Mouse (Mus musculus) midbrain, embryonic 16.5 days (tissue): Measurements from ENCODE around the gene Mthfs. TPM values are rescaled to one million over a fixed set of nuclear protein-coding genes. Genes with fewer than 3 reads are reported as not detected.

ENCODE experiments used
- ATAC-seq: fragments of 200-750 bp; cut with Nextera tagmentation; 2 replicates; pipeline ENCODE4 v1.8.0; 2017; ENCODE audit warnings: moderate TSS enrichment
- H3K27ac ChIP-seq: fragments of 300-500 bp; sonication (generic); 2 replicates; pipeline ENCODE4 v1.5.1; 2014; ENCODE audit warnings: mild to moderate bottlenecking, low read length, mixed read lengths
- H3K27me3 ChIP-seq: fragments of 300-500 bp; sonication (generic); 2 replicates; pipeline ENCODE4 v1.6.1; 2014; ENCODE audit warnings: low read depth, low read length, mixed read lengths; ENCODE audit not compliant: control insufficient read depth, insufficient read depth
- H3K36me3 ChIP-seq: fragments of 300-500 bp; sonication (generic); 2 replicates; pipeline ENCODE4 v1.6.1; 2014; ENCODE audit warnings: mild to moderate bottlenecking, low read length, moderate library complexity, mixed read lengths; ENCODE audit not compliant: control insufficient read depth, insufficient read depth
- H3K4me1 ChIP-seq: fragments of 300-500 bp; sonication (generic); 2 replicates; pipeline ENCODE4 v1.6.1; 2014; ENCODE audit warnings: mild to moderate bottlenecking, low read length, mixed read lengths; ENCODE audit not compliant: control insufficient read depth, insufficient read depth
- H3K4me2 ChIP-seq: fragments of 300-500 bp; sonication (generic); 2 replicates; pipeline ENCODE4 v1.6.1; 2014; ENCODE audit warnings: mild to moderate bottlenecking, low read length, mixed read lengths
- H3K4me3 ChIP-seq: fragments of 300-500 bp; sonication (generic); 2 replicates; pipeline ENCODE4 v1.5.1; 2014; ENCODE audit warnings: low read depth, mild to moderate bottlenecking, low read length, moderate library complexity, mixed read lengths
- H3K9ac ChIP-seq: fragments of 300-500 bp; sonication (generic); 2 replicates; pipeline ENCODE4 v1.6.1; 2014; ENCODE audit warnings: low read depth, low read length, mixed read lengths
- H3K9me3 ChIP-seq: fragments of 300-500 bp; sonication (generic); replicated peaks from 2 replicates; pipeline ENCODE4 v1.6.1; 2014; ENCODE audit warnings: mild to moderate bottlenecking, low read length, mixed read lengths; ENCODE audit not compliant: control insufficient read depth, poor library complexity, severe bottlenecking
- WGBS: fragments of 180-500 bp; shearing (Covaris S2); extraction: QIAGEN DNeasy Blood & Tissue Kit; methylation state at CpG from one replicate; pipeline ENCODE4 v1.1.7; 2014; 5-methylcytosine and 5-hydroxymethylcytosine counted together
- polyA plus RNA-seq: library from polyadenylated mRNA; unstranded; fragments of >200 nt; fragmentation: Nextera tagmentation; extraction: Ambion mirVana; gene quantifications from 2 replicates; pipeline ENCODE4 v1.2.1, GENCODE M21; 2015

Gene Mthfs
- polyA plus RNA-seq, 1 experiment from 2014 or later: 11.3 TPM

DNA sequence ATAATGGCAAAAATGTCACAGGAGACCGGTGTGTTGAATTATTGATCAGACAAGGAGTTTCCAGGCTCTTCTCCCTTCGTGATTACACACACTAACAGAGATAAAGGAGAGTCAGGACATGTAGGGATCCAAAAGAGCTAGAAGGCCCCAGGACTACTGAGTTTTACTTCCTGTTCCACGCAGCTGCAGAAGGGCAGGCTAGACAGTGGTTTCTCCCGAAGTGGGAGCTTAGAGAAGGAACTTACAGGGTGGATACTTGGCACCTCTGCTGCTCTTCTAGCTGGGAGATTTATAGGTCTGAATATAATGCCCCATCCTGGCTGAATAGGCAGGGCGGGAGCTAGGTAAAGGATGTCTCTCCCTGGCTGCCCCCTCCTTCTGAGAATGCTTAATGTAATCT, 57.1 kb downstream of the Mthfs start:
- ATAC-seq: no peak

DNA sequence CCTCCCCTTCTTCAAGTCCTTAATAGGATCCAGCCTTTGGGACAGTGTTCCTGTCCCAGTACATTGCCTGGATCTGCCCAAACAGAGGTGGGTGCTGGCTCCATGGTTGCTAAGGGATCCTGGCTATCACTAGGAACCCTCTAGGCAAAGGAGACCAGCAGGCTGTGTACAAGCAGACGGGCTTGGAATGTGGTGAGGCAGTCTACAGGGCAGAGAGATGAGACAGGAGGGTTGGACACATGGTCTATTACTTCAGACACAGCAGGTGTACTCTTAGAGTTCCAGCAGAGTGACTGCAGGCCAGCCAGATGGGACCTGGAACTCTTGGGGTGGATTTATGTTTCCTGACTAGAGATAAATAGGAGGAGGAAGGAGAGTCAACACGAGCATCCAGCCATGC, 59.9 kb downstream of the Mthfs start:
- WGBS: 68% methylated on average over 2 of the region's 2 CpGs
- H3K9ac ChIP-seq: no peak overlapping the region
- no peak overlapping the region for H3K27ac ChIP-seq
- no peaks in the 10 kb centered on the region for H3K36me3 ChIP-seq
- no peaks in the 10 kb centered on the region for H3K9me3 ChIP-seq
- no peak overlapping the region for H3K4me3 ChIP-seq
- H3K4me1 ChIP-seq: no peaks in the 10 kb centered on the region; the same call in 1 of the 2 replicates
- H3K27me3 ChIP-seq: no peaks in the 10 kb centered on the region
- no peak for ATAC-seq
- no peak overlapping the region for H3K4me2 ChIP-seq

More for the DNA sequence above, 57.1 kb downstream of the Mthfs start:
- Histone ChIP-seq H3K4me3 (no peak overlapping the region), H3K4me2 (no peak overlapping the region), H3K4me1 (no peaks in the 10 kb centered on the region; the same call in 1 of the 2 replicates), H3K27ac (no peak overlapping the region), H3K36me3 (no peaks in the 10 kb centered on the region), H3K27me3 (no peaks in the 10 kb centered on the region), H3K9me3 (no peaks in the 10 kb centered on the region), H3K9ac (no peak overlapping the region)
- WGBS: 54% methylated on average over 5 of the region's 5 CpGs

DNA sequence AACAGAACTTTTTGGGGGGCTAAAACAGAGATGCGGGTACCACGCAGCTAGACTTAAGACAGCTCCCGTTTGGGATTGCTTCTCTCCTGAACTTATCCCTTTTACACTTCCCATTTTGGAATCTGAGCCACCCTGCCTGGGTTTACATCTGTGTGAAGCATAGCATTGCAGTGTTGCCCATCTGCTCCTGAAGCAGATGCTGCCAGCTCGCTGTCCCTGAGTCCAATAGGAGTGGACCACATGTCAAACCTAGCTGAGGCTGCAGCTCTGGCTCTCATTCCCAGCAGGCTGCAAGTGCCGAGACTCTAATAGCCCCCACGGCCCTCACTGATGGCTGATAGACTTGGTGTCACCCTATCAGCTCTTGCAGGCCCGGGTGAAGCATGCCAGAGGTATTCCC, 63.3 kb downstream of the Mthfs start:
- WGBS: 82% methylated on average over 7 of the region's 7 CpGs
- no peaks in the 10 kb centered on the region for H3K36me3 ChIP-seq
- H3K4me1 ChIP-seq: no peaks in the 10 kb centered on the region
- no peaks in the 10 kb centered on the region for H3K27me3 ChIP-seq
- no peak overlapping the region for H3K4me3 ChIP-seq
- no peak for ATAC-seq
- no peak overlapping the region for H3K4me2 ChIP-seq
- H3K9me3 ChIP-seq: no peaks in the 10 kb centered on the region
- H3K27ac ChIP-seq: no peak overlapping the region
- H3K9ac ChIP-seq: no peak overlapping the region

DNA sequence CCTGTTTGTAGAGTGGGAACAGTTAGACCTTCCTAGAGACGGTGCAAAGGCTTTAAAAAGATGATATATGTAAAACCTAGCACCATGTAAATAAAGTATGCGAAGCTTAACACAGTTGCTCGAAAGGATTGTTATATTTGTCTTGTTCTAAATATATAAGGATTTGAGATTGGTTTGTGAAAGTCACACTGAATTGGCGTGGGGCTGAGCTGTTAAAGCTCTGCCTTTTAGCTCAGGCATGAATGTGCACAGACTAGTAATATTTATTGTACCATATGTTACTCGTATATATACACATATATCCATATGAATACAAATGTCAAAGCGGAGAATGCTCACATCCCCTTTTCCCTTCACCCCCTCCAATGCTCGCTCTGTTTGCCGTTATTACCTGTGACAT, 67.7 kb downstream of the Mthfs start:
- no peak overlapping the region for H3K4me3 ChIP-seq
- no peaks in the 10 kb centered on the region for H3K4me1 ChIP-seq
- H3K27ac ChIP-seq: no peak overlapping the region
- no peak overlapping the region for H3K4me2 ChIP-seq
- H3K36me3 ChIP-seq: no peaks in the 10 kb centered on the region
- peak; percentile 45; the same call in 1 of the 2 replicates for ATAC-seq
- no peaks in the 10 kb centered on the region for H3K9me3 ChIP-seq
- no peak overlapping the region for H3K9ac ChIP-seq
- no peaks in the 10 kb centered on the region for H3K27me3 ChIP-seq
- 89% methylated on average over 8 of the region's 8 CpGs for WGBS

DNA sequence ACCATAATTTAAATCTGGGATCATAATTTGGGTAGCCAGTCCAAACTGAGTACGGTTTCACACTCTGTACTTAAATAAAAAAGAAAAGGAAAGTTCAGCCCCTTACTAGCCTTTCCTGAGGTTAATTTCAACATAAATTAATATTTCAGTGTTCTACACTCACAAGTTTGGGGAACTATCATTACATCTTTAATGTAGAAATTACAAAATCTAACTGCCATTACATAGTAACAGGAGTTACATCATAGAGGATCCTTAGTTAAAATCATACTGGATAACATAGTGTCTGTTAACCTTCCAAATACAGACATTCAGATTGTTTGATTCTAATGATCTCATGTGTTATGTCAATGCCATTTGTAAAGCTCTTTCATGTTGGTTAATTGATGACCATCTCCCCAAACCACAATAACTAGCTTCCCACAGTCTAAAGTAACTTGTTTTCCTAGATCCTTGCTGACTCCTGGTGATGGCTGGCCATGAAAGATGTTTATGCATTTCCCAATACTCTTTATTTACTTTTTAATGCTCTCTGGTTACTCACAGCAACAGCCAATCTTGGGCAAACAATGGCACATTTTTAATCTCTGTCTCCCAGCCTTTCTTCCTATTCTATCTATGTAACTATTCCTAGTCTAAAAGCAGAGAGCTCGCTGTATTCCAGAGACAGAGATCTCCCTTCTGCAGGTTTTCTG, 72.0 kb downstream of the Mthfs start:
- 84% methylated on average over 2 of the region's 2 CpGs for WGBS
- H3K27ac ChIP-seq: no peak overlapping the region
- H3K36me3 ChIP-seq: no peaks in the 10 kb centered on the region
- no peak for ATAC-seq
- no peak overlapping the region for H3K4me3 ChIP-seq
- no peaks in the 10 kb centered on the region for H3K27me3 ChIP-seq
- H3K4me2 ChIP-seq: no peak overlapping the region
- no peaks in the 10 kb centered on the region for H3K4me1 ChIP-seq
- H3K9me3 ChIP-seq: no peaks in the 10 kb centered on the region
- no peak overlapping the region for H3K9ac ChIP-seq

DNA sequence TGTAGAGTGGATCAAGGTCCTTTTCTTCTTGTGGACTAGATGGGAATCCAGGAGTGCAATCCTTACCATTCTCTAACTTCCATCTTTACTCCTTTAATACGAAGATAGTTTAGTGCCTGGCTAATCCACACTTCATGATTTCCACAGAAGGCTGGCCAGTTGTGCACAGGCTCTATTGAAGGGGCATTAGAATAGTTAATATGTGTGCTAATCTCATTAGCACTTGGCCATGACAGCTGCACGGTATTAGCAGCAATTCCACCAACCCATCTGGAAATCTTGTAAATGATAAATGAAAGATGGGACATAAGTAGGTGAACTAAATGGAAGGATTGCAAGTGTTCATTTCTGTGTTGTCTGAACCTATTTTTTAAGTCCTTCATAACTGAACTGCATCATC, 77.6 kb downstream of the Mthfs start:
- no peaks in the 10 kb centered on the region for H3K36me3 ChIP-seq
- no peak overlapping the region for H3K4me3 ChIP-seq
- no peak overlapping the region for H3K27ac ChIP-seq
- H3K9ac ChIP-seq: no peak overlapping the region
- no peaks in the 10 kb centered on the region for H3K4me1 ChIP-seq
- 28% methylated on average over 2 of the region's 2 CpGs for WGBS
- H3K9me3 ChIP-seq: no peaks in the 10 kb centered on the region
- no peak for ATAC-seq
- no peak overlapping the region for H3K4me2 ChIP-seq
- H3K27me3 ChIP-seq: no peaks in the 10 kb centered on the region

DNA sequence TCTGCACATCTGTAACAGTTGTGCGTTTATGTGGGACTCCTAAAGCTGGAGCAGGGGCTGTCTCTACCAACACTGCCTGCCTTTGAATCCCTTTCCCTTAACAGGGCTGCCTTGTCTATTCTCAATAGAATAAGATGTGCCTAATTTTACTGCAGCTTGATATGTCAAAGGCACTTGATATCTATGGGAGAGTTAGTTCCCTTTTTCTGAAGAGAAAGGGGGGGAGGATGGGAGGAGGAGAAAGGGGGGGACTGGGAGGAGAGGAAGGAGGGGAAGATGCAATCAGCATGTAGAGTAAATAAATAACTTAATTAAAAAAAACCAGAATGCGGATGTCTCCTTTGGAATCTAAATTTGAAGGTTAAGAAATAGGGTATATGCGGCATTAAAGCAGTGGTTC, 82.9 kb downstream of the Mthfs start:
- Histone ChIP-seq H3K36me3 (no peaks in the 10 kb centered on the region), H3K27me3 (no peaks in the 10 kb centered on the region), H3K27ac (no peak overlapping the region), H3K9me3 (no peaks in the 10 kb centered on the region), H3K4me2 (no peak overlapping the region), H3K4me1 (no peaks in the 10 kb centered on the region), H3K4me3 (no peak overlapping the region), H3K9ac (no peak overlapping the region)
- 91% methylated on average over 3 of the region's 3 CpGs for WGBS
- ATAC-seq: no peak

DNA sequence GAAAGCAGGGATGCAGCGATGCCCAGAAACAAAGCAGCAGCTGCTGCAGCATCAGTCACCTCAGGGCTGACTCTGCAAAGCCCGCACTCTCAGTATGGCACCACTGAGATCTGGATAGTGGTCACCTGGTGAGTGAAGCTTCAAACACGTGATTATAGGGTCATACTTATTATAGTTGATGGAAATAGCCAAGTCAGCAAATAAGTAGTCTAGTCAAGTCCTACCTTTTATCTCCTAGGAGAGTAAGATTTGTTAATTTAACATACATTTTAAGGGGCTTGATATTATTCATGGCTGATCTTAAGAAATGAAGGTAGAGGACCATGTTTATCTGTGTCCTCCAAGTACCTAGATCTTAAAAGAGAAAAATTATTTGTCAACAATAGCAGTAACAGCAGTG, 83.6 kb downstream of the Mthfs start:
- WGBS: 53% methylated on average over 3 of the region's 3 CpGs
- no peaks in the 10 kb centered on the region for H3K27me3 ChIP-seq
- H3K27ac ChIP-seq: no peak overlapping the region
- no peaks in the 10 kb centered on the region for H3K4me1 ChIP-seq
- H3K4me3 ChIP-seq: no peak overlapping the region
- H3K4me2 ChIP-seq: no peak overlapping the region
- H3K36me3 ChIP-seq: no peaks in the 10 kb centered on the region
- no peak for ATAC-seq
- no peak overlapping the region for H3K9ac ChIP-seq
- no peaks in the 10 kb centered on the region for H3K9me3 ChIP-seq

DNA sequence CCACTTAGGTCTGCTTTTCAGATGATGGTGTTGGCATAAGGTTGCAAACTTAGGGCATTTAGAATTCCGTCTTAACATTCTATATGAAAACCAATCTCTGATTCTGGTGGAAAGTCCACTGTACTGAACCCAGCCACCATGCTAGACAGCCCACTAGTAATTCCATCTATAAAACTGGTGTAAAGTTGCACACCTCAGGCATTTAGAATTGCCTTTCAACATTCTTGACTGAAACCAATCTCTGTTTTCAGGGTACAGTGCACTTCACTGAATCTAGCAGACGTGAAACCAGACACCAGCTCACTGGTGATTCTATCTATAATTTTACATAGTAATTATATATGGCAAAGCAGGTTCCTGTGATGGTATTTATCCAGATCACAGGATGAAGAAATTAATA, 95.2 kb downstream of the Mthfs start:
- H3K27me3 ChIP-seq: no peaks in the 10 kb centered on the region
- no peaks in the 10 kb centered on the region for H3K9me3 ChIP-seq
- no peak overlapping the region for H3K27ac ChIP-seq
- no peak for ATAC-seq
- WGBS: 84% methylated on average over 2 of the region's 2 CpGs
- no peak overlapping the region for H3K9ac ChIP-seq
- no peak overlapping the region for H3K4me3 ChIP-seq
- no peak overlapping the region for H3K4me2 ChIP-seq
- H3K36me3 ChIP-seq: no peaks in the 10 kb centered on the region
- no peaks in the 10 kb centered on the region for H3K4me1 ChIP-seq
